Mouse (Mus musculus) heart, embryonic 11.5 days (tissue): ENCODE results near the gene Asf1a. TPM values are rescaled to one million over a fixed set of nuclear protein-coding genes. Genes with fewer than 3 reads are reported as not detected.
"Not testable (repeated sequence)": the region's sequence is repeated elsewhere in the genome, so short reads cannot be mapped to it uniquely, and the experiment has no call there.

Source experiments
- ATAC-seq: fragments of 200-750 bp; cut with Nextera tagmentation; replicated peaks from 2 replicates; pipeline ENCODE4 v1.8.0; 2017; ENCODE audit warnings: moderate library complexity; ENCODE audit not compliant: insufficient number of reproducible peaks, low FRiP score, low TSS enrichment
- H3K27ac ChIP-seq: fragments of 300-500 bp; sonication (generic); 2 replicates; pipeline ENCODE4 v1.5.1; 2014; ENCODE audit warnings: mild to moderate bottlenecking, low read depth, low read length
- H3K27me3 ChIP-seq: fragments of 300-500 bp; sonication (generic); 2 replicates; pipeline ENCODE4 v1.6.1; 2014; ENCODE audit warnings: mild to moderate bottlenecking, low read length, mixed read lengths; ENCODE audit not compliant: control insufficient read depth, insufficient read depth
- H3K36me3 ChIP-seq: fragments of 300-500 bp; sonication (generic); 2 replicates; pipeline ENCODE4 v1.6.1; 2014; ENCODE audit warnings: mild to moderate bottlenecking, low read length, moderate library complexity, mixed read lengths; ENCODE audit not compliant: control insufficient read depth, insufficient read depth
- H3K4me1 ChIP-seq: fragments of 300-500 bp; sonication (generic); 2 replicates; pipeline ENCODE4 v1.6.1; 2014; ENCODE audit warnings: low read length; ENCODE audit not compliant: control insufficient read depth, insufficient read depth
- H3K4me2 ChIP-seq: fragments of 300-500 bp; sonication (generic); 2 replicates; pipeline ENCODE4 v1.6.1; 2014; ENCODE audit warnings: mild to moderate bottlenecking, moderate library complexity
- H3K4me3 ChIP-seq: fragments of 300-500 bp; sonication (generic); 2 replicates; pipeline ENCODE4 v1.5.1; 2014; ENCODE audit warnings: low read depth, low read length
- H3K9ac ChIP-seq: fragments of 300-500 bp; sonication (generic); 2 replicates; pipeline ENCODE4 v1.6.1; 2014; ENCODE audit warnings: mild to moderate bottlenecking, low read depth, low read length, moderate library complexity
- H3K9me3 ChIP-seq: fragments of 300-500 bp; sonication (generic); replicated peaks from 2 replicates; pipeline ENCODE4 v1.6.1; 2016; ENCODE audit warnings: low read length; ENCODE audit not compliant: control insufficient read depth
- WGBS: fragments of 180-500 bp; shearing (Covaris S2); extraction: QIAGEN DNeasy Blood & Tissue Kit; methylation state at CpG from one replicate; pipeline ENCODE4 v1.1.7; 2014; ENCODE audit not compliant: insufficient replicate concordance; 5-methylcytosine and 5-hydroxymethylcytosine counted together
- polyA plus RNA-seq: library from polyadenylated mRNA; unstranded; fragments of >200 nt; fragmentation: Nextera tagmentation; extraction: Ambion mirVana; gene quantifications from 2 replicates; pipeline ENCODE4 v1.2.1, GENCODE M21; 2014

The Asf1a gene
- polyA plus RNA-seq, 1 experiment from 2014 or later, result 88.8 TPM

GRCm38 (mm10) chr10:53629247-53629917, 32.8 kb downstream of the Asf1a start:
- peak; percentile 83 for ATAC-seq
- under 1% methylated on average over 66 of the region's 67 CpGs for WGBS
- H3K9ac ChIP-seq, result peak overlapping the region; percentile 90
- H3K4me1 ChIP-seq, result peaks cover 6% of the 10 kb centered on the region
- H3K4me2 ChIP-seq, result peak overlapping the region; percentile 60
- H3K36me3 ChIP-seq, result no peaks in the 10 kb centered on the region
- H3K9me3 ChIP-seq, result no peaks in the 10 kb centered on the region
- peak overlapping the region; percentile 90 for H3K4me3 ChIP-seq
- peak overlapping the region; percentile 95 for H3K27ac ChIP-seq
- no peaks in the 10 kb centered on the region for H3K27me3 ChIP-seq

GRCm38 (mm10) chr10:53629918-53630250, 33.3 kb downstream of the Asf1a start:
- Histone ChIP-seq H3K9ac (peak overlapping the region; percentile 90), H3K9me3 (no peaks in the 10 kb centered on the region), H3K36me3 (no peaks in the 10 kb centered on the region), H3K4me1 (peaks cover 6% of the 10 kb centered on the region), H3K27ac (peak overlapping the region; percentile 95), H3K27me3 (no peaks in the 10 kb centered on the region), H3K4me2 (peak overlapping the region; percentile 60), H3K4me3 (peak overlapping the region; percentile 90)
- under 1% methylated on average over 35 of the region's 35 CpGs for WGBS
- peak; percentile 95 for ATAC-seq

GRCm38 (mm10) chr10:53630339-53630738, 33.8 kb downstream of the Asf1a start, which contains the start of gene Mcm9:
Mcm9 (minus strand) TSS chr10:53630439.
- H3K9ac ChIP-seq, result peak within 1 kb of the TSS; percentile 90
- peak within 1 kb of the TSS; percentile 60 for H3K4me2 ChIP-seq
- H3K9me3 ChIP-seq, H3K4me1 ChIP-seq, ATAC-seq, H3K36me3 ChIP-seq, H3K27me3 ChIP-seq: not testable (repeated sequence)
- peak within 1 kb of the TSS; percentile 90 for H3K4me3 ChIP-seq
- WGBS, result 51% methylated on average over 10 of the region's 10 CpGs
- peak within 1 kb of the TSS; percentile 95 for H3K27ac ChIP-seq

GRCm38 (mm10) chr10:53634160-53634559, 37.6 kb downstream of the Asf1a start:
- H3K9me3 ChIP-seq, result no peaks in the 10 kb centered on the region
- H3K9ac ChIP-seq, result no peak overlapping the region
- H3K4me3 ChIP-seq, result no peak overlapping the region
- H3K27me3 ChIP-seq, result no peaks in the 10 kb centered on the region
- H3K36me3 ChIP-seq, result no peaks in the 10 kb centered on the region
- ATAC-seq, result no peak
- H3K4me2 ChIP-seq, result no peak overlapping the region
- no peak overlapping the region for H3K27ac ChIP-seq
- H3K4me1 ChIP-seq, result no peaks in the 10 kb centered on the region
- 76% methylated on average over 10 of the region's 10 CpGs for WGBS

GRCm38 (mm10) chr10:53635246-53635971, 38.9 kb downstream of the Asf1a start:
- Histone ChIP-seq H3K9ac (no peak overlapping the region), H3K27me3 (no peaks in the 10 kb centered on the region), H3K4me2 (peak overlapping the region; percentile 49), H3K4me1 (no peaks in the 10 kb centered on the region), H3K36me3 (no peaks in the 10 kb centered on the region), H3K9me3 (no peaks in the 10 kb centered on the region), H3K27ac (peak overlapping the region; percentile 80), H3K4me3 (no peak overlapping the region; the same call in 1 of the 2 replicates)
- 52% methylated on average over 13 of the region's 13 CpGs for WGBS
- no peak for ATAC-seq

GRCm38 (mm10) chr10:53641507-53641906, 45.0 kb downstream of the Asf1a start:
- Histone ChIP-seq H3K4me2 (no peak overlapping the region), H3K4me3 (no peak overlapping the region), H3K9ac (no peak overlapping the region), H3K27ac (no peak overlapping the region), H3K9me3 (no peaks in the 10 kb centered on the region), H3K4me1 (no peaks in the 10 kb centered on the region), H3K36me3 (no peaks in the 10 kb centered on the region), H3K27me3 (no peaks in the 10 kb centered on the region)
- no peak for ATAC-seq

GRCm38 (mm10) chr10:53650683-53651082, 54.1 kb downstream of the Asf1a start:
- no peak for ATAC-seq
- Histone ChIP-seq H3K9ac (no peak overlapping the region), H3K9me3 (no peaks in the 10 kb centered on the region), H3K4me3 (no peak overlapping the region), H3K27me3 (no peaks in the 10 kb centered on the region), H3K4me2 (no peak overlapping the region), H3K36me3 (no peaks in the 10 kb centered on the region), H3K27ac (no peak overlapping the region), H3K4me1 (no peaks in the 10 kb centered on the region)
- 68% methylated on average over 2 of the region's 2 CpGs for WGBS

- not testable (repeated sequence) for H3K4me1 ChIP-seq, H3K4me2 ChIP-seq, H3K27me3 ChIP-seq, ATAC-seq, H3K27ac ChIP-seq, H3K36me3 ChIP-seq, H3K4me3 ChIP-seq, H3K9me3 ChIP-seq, H3K9ac ChIP-seq
- 74% methylated on average over 5 of the region's 5 CpGs for WGBS
Measured at GRCm38 (mm10) chr10:53654239-53654638, 57.7 kb downstream of the Asf1a start.
